Mouse (Mus musculus) CH12.LX (cell line): ENCODE results near the gene Cfap161. TPM values are rescaled to one million over a fixed set of nuclear protein-coding genes. Genes with fewer than 3 reads are reported as not detected.

ENCODE experiments used
- DNase-seq: peaks from one replicate; pipeline ENCODE4 v3.0.0-alpha.2; 2013; ENCODE audit errors: extremely low read depth
- H3K27ac ChIP-seq: 2 replicates; pipeline ENCODE4 v1.5.1; 2012; ENCODE audit warnings: low read depth, mild to moderate bottlenecking, control low read depth, moderate library complexity; ENCODE audit not compliant: insufficient read depth
- H3K27me3 ChIP-seq: replicated peaks from 2 replicates; pipeline ENCODE3; 2012; ENCODE audit warnings: inconsistent platforms
- H3K36me3 ChIP-seq, 2 experiments: replicated peaks in 1 of 2; 2 replicates each; pipeline versions ENCODE3 to v1.6.1; 2012; ENCODE audit warnings: inconsistent platforms in 1 of 2, low read length in 1 of 2, mild to moderate bottlenecking in 1 of 2, mixed read lengths in 1 of 2, moderate library complexity in 1 of 2; ENCODE audit not compliant: control insufficient read depth in 1 of 2, insufficient read depth in 1 of 2
- H3K4me1 ChIP-seq, 2 experiments: 2 replicates each; pipeline ENCODE4 v1.6.1; 2012; ENCODE audit warnings: inconsistent platforms in 1 of 2, moderate library complexity in 1 of 2; ENCODE audit not compliant: insufficient read depth in 2 of 2, control insufficient read depth in 1 of 2
- H3K4me2 ChIP-seq: 2 replicates; pipeline ENCODE4 v1.6.1; 2012; ENCODE audit warnings: low read depth, mild to moderate bottlenecking, control low read depth; ENCODE audit not compliant: poor library complexity, insufficient read depth, severe bottlenecking
- H3K4me3 ChIP-seq, 3 experiments: fragments of 150-350 bp in 1 of 3; sonication (generic) in 1 of 3; replicated peaks in 1 of 3; 2 replicates each; pipeline versions ENCODE3 to v1.5.1; 2011 to 2012; ENCODE audit warnings: low read depth in 2 of 3, low read length in 2 of 3, mild to moderate bottlenecking in 2 of 3, moderate library complexity in 2 of 3, control low read depth in 1 of 3, improper control_type of control experiment in 1 of 3, inconsistent platforms in 1 of 3, mixed read lengths in 1 of 3; ENCODE audit not compliant: poor library complexity in 1 of 3
- H3K79me2 ChIP-seq: replicated peaks from 2 replicates; pipeline ENCODE4 v1.6.1; 2012; ENCODE audit warnings: mild to moderate bottlenecking, moderate library complexity; ENCODE audit not compliant: control insufficient read depth, poor library complexity, insufficient read depth, severe bottlenecking; ENCODE audit errors: extremely low read depth
- H3K9ac ChIP-seq: 2 replicates; pipeline ENCODE4 v1.6.1; 2012; ENCODE audit warnings: low read depth, mild to moderate bottlenecking, control low read depth, moderate library complexity; ENCODE audit not compliant: insufficient read depth
- H3K9me3 ChIP-seq: replicated peaks from 2 replicates; pipeline ENCODE3; 2012; ENCODE audit warnings: low read length, inconsistent platforms, mixed read lengths
- HCFC1 ChIP-seq: IDR thresholded peaks from 2 replicates; pipeline ENCODE4 v1.6.1; 2012; ENCODE audit warnings: low read depth, mild to moderate bottlenecking, inconsistent platforms, low read length, improper control_type of control experiment
- MAX ChIP-seq: IDR thresholded peaks from 2 replicates; pipeline ENCODE4 v1.6.1; 2011; ENCODE audit warnings: low read length, improper control_type of control experiment
- SMC3 ChIP-seq: IDR thresholded peaks from 2 replicates; pipeline ENCODE4 v1.6.1; 2011; ENCODE audit warnings: low read depth, low read length, improper control_type of control experiment
- TBP ChIP-seq: conservative IDR thresholded peaks from 2 replicates; pipeline ENCODE4 v1.6.1; 2011; ENCODE audit warnings: low read depth, low read length, improper control_type of control experiment
- TCF12 ChIP-seq: IDR thresholded peaks from 2 replicates; pipeline ENCODE4 v1.6.1; 2014; ENCODE audit warnings: low read depth, mild to moderate bottlenecking, inconsistent platforms, low read length, improper control_type of control experiment
- UBTF ChIP-seq: IDR thresholded peaks from 2 replicates; pipeline ENCODE4 v1.6.1; 2012; ENCODE audit warnings: low read depth, mild to moderate bottlenecking, inconsistent platforms, low read length, improper control_type of control experiment, moderate library complexity
- dilution Hi-C: fragments of 300-500 bp; cut with MboI; formaldehyde crosslinking; loops from 2 replicates; pipeline ENCODE4 v1.14.3; 2020; ENCODE audit warnings: low sequenced_read_pairs; ENCODE audit not compliant: extremely low pct_unique_long_range_greater_than_20kb, extremely low pct_ligation_motif_present
- in situ Hi-C: fragments of 300-500 bp; cut with MboI; formaldehyde crosslinking; loops from 3 replicates; pipeline ENCODE4 v1.14.3; 2019; ENCODE audit warnings: low sequenced_read_pairs, low pct_ligation_motif_present, low pct_unique_long_range_greater_than_20kb, mixed read lengths
- polyA plus RNA-seq: library from polyadenylated mRNA; unstranded; fragments of >175 nt; gene quantifications from 2 replicates; pipeline ENCODE4 v1.2.1, GENCODE M21; 2012; ENCODE audit warnings: low read depth; ENCODE audit not compliant: insufficient read length
- total RNA-seq, 2 experiments: library from RNA; depleted of rRNA; stranded (reverse); fragments of 300-350 nt in 1 of 2; fragments of >200 nt in 1 of 2; gene quantifications; 2 replicates each; pipeline ENCODE4 v1.2.3; 2012 to 2014

The Cfap161 gene
- total and polyA plus RNA-seq, 3 experiments = 0.08 to 0.42 (median 0.17) TPM

GRCm38 (mm10) chr7:83724541-83724940 is 70.1 kb downstream of the Cfap161 start:
- no peaks in the 10 kb centered on the region for H3K27me3 ChIP-seq
- H3K9me3 ChIP-seq = no peaks in the 10 kb centered on the region
- no peaks in the 10 kb centered on the region for H3K79me2 ChIP-seq
- H3K9ac ChIP-seq = no peak overlapping the region
- in situ Hi-C loops (no loop called here), dilution Hi-C loops (no loop called here)
- H3K4me1 ChIP-seq = peaks cover 2 to 9% of the 10 kb centered on the region in 2 experiments
- TF ChIP-seq MAX (no peak), SMC3 (no peak), UBTF (no peak), HCFC1 (no peak), TCF12 (no peak), TBP (no peak)
- no peak overlapping the region for H3K27ac ChIP-seq
- H3K4me3 ChIP-seq = no peak overlapping the region
- H3K36me3 ChIP-seq = no peaks in the 10 kb centered on the region
- DNase-seq = no peak
- no peak overlapping the region for H3K4me2 ChIP-seq

Other genes with a start within 250 kb of the Cfap161 start
- 1.3 and 2.2 TPM in 2 replicates for gene Tmc3, start 210.0 kb downstream of the Cfap161 start, total RNA-seq (2012; rRNA removed)
- gene Tmc3, start 210.0 kb downstream of the Cfap161 start, total RNA-seq (2014; rRNA removed) = 1.2 and 1.3 TPM in 2 replicates
- gene Tmc3, start 210.0 kb downstream of the Cfap161 start, polyA plus RNA-seq = 2.3 and 3.0 TPM in 2 replicates
- 37.6 and 44.9 TPM in 2 replicates for gene Stard5, start 162.9 kb downstream of the Cfap161 start, total RNA-seq (2012; rRNA removed)
- gene Stard5, start 162.9 kb downstream of the Cfap161 start, total RNA-seq (2014; rRNA removed) = 30.1 and 31.7 TPM in 2 replicates
- gene Stard5, start 162.9 kb downstream of the Cfap161 start, polyA plus RNA-seq = 33.1 and 39.2 TPM in 2 replicates
- 50.5 and 62.1 TPM in 2 replicates for gene Il16, start 49.2 kb downstream of the Cfap161 start, total RNA-seq (2012; rRNA removed)
- 55.5 and 57.1 TPM in 2 replicates for gene Il16, start 49.2 kb downstream of the Cfap161 start, total RNA-seq (2014; rRNA removed)
- gene Il16, start 49.2 kb downstream of the Cfap161 start, polyA plus RNA-seq = 38.9 and 39.8 TPM in 2 replicates
- 10.6 and 10.7 TPM in 2 replicates for gene Tlnrd1, start 89.4 kb upstream of the Cfap161 start, total RNA-seq (2012; rRNA removed)
- 4.8 and 5.5 TPM in 2 replicates for gene Tlnrd1, start 89.4 kb upstream of the Cfap161 start, total RNA-seq (2014; rRNA removed)
- gene Tlnrd1, start 89.4 kb upstream of the Cfap161 start, polyA plus RNA-seq = 13.9 and 15.6 TPM in 2 replicates
- gene Mesd, start 89.6 kb upstream of the Cfap161 start, total RNA-seq (2012; rRNA removed) = 40.6 and 43.2 TPM in 2 replicates
- 33.4 and 59.1 TPM in 2 replicates for gene Mesd, start 89.6 kb upstream of the Cfap161 start, total RNA-seq (2014; rRNA removed)
- 67.6 and 82.6 TPM in 2 replicates for gene Mesd, start 89.6 kb upstream of the Cfap161 start, polyA plus RNA-seq